Mouse (Mus musculus): ENCODE results near the gene Yap1. TPM values are rescaled to one million over a fixed set of nuclear protein-coding genes. Genes with fewer than 3 reads are reported as not detected.

The Yap1 gene
- polyA plus RNA-seq, 1 experiment from 2014 or later = 66.6 TPM

- ATAC-seq (ENCODE audit: insufficient number of reproducible peaks, insufficient read depth, low FRiP score, low TSS enrichment) = no peak
- H3K9me3 ChIP-seq = no peaks in the 10 kb centered on the region
- no peaks in the 10 kb centered on the region for H3K27me3 ChIP-seq
- peaks cover 6% of the 10 kb centered on the region for H3K4me1 ChIP-seq
- 81% methylated on average over 1 of the region's 1 CpGs for WGBS
- no peak overlapping the region for H3K4me2 ChIP-seq (replicated peaks)
- H3K9ac ChIP-seq = no peak overlapping the region
- no peak overlapping the region for H3K4me3 ChIP-seq
- H3K27ac ChIP-seq = no peak overlapping the region
- H3K36me3 ChIP-seq = peaks cover 28% of the 10 kb centered on the region
Observed at GRCm38 (mm10) chr9:7967980-7968379, 36.4 kb downstream of the Yap1 start.

- Histone ChIP-seq H3K27me3 (no peaks in the 10 kb centered on the region), H3K27ac (no peak overlapping the region), H3K4me3 (no peak overlapping the region), H3K9me3 (no peaks in the 10 kb centered on the region), H3K4me2 (replicated peaks) (no peak overlapping the region), H3K36me3 (peaks cover 18% of the 10 kb centered on the region), H3K4me1 (peaks cover 29% of the 10 kb centered on the region), H3K9ac (no peak overlapping the region)
- ATAC-seq (ENCODE audit: insufficient number of reproducible peaks, insufficient read depth, low FRiP score, low TSS enrichment) = no peak
- WGBS = 76% methylated on average over 3 of the region's 3 CpGs
Observed at GRCm38 (mm10) chr9:7965590-7965989, 38.8 kb downstream of the Yap1 start.

- peaks cover 44% of the 10 kb centered on the region for H3K4me1 ChIP-seq
- no peak overlapping the region for H3K4me3 ChIP-seq
- H3K27me3 ChIP-seq = no peaks in the 10 kb centered on the region
- H3K36me3 ChIP-seq = peaks cover 18% of the 10 kb centered on the region
- no peak overlapping the region for H3K4me2 ChIP-seq (replicated peaks)
- no peak for ATAC-seq (ENCODE audit: insufficient number of reproducible peaks, insufficient read depth, low FRiP score, low TSS enrichment)
- H3K9ac ChIP-seq = no peak overlapping the region
- H3K9me3 ChIP-seq = no peaks in the 10 kb centered on the region
- 86% methylated on average over 2 of the region's 2 CpGs for WGBS
- no peak overlapping the region for H3K27ac ChIP-seq
Observed at GRCm38 (mm10) chr9:7963867-7964266, 40.5 kb downstream of the Yap1 start.

GRCm38 (mm10) chr9:7962915-7963314 lies 41.5 kb downstream of the Yap1 start:
- Histone ChIP-seq H3K9ac (no peak overlapping the region), H3K4me1 (peaks cover 44% of the 10 kb centered on the region), H3K9me3 (no peaks in the 10 kb centered on the region), H3K4me3 (no peak overlapping the region), H3K4me2 (replicated peaks) (no peak overlapping the region), H3K27me3 (no peaks in the 10 kb centered on the region), H3K27ac (no peak overlapping the region; the same call in 1 of the 2 replicates), H3K36me3 (peaks cover 15% of the 10 kb centered on the region)
- no peak for ATAC-seq (ENCODE audit: insufficient number of reproducible peaks, insufficient read depth, low FRiP score, low TSS enrichment)
- 74% methylated on average over 7 of the region's 7 CpGs for WGBS

- no peaks in the 10 kb centered on the region for H3K9me3 ChIP-seq
- no peak overlapping the region for H3K9ac ChIP-seq
- peak overlapping the region; percentile 89 for H3K27ac ChIP-seq
- H3K4me2 ChIP-seq (replicated peaks) = 0 out of 2 replicates have a peak overlapping the region, but pooled peaks have one; percentile 2
- 15% methylated on average over 21 of the region's 21 CpGs for WGBS
- no peak for ATAC-seq (ENCODE audit: insufficient number of reproducible peaks, insufficient read depth, low FRiP score, low TSS enrichment)
- H3K36me3 ChIP-seq = peaks cover 9% of the 10 kb centered on the region
- no peak overlapping the region for H3K4me3 ChIP-seq
- peaks cover 44% of the 10 kb centered on the region for H3K4me1 ChIP-seq
- no peaks in the 10 kb centered on the region for H3K27me3 ChIP-seq
Observed at GRCm38 (mm10) chr9:7961366-7962160, 42.8 kb downstream of the Yap1 start.

- H3K36me3 ChIP-seq = peaks cover 8% of the 10 kb centered on the region; the same call in 1 of the 2 replicates
- 21% methylated on average over 8 of the region's 9 CpGs for WGBS
- no peak overlapping the region for H3K4me3 ChIP-seq
- H3K9ac ChIP-seq = no peak overlapping the region
- peak overlapping the region; percentile 22; the same call in 1 of the 2 replicates for H3K4me2 ChIP-seq (replicated peaks)
- peaks cover 44% of the 10 kb centered on the region for H3K4me1 ChIP-seq
- peak overlapping the region; percentile 89 for H3K27ac ChIP-seq
- no peaks in the 10 kb centered on the region for H3K9me3 ChIP-seq
- peak; percentile 87 for ATAC-seq (ENCODE audit: insufficient number of reproducible peaks, insufficient read depth, low FRiP score, low TSS enrichment)
- H3K27me3 ChIP-seq = no peaks in the 10 kb centered on the region
Observed at GRCm38 (mm10) chr9:7960382-7960781, 44.0 kb downstream of the Yap1 start.

- no peak overlapping the region for H3K9ac ChIP-seq
- peaks cover 16% of the 10 kb centered on the region for H3K36me3 ChIP-seq
Observed at GRCm38 (mm10) chr9:7959301-7959700, 45.1 kb downstream of the Yap1 start.

GRCm38 (mm10) chr9:7958025-7958593 lies 46.3 kb downstream of the Yap1 start:
- no peak overlapping the region for H3K27ac ChIP-seq
- WGBS = 57% methylated on average over 6 of the region's 7 CpGs
- peaks cover 23% of the 10 kb centered on the region for H3K36me3 ChIP-seq

More at GRCm38 (mm10) chr9:7959301-7959700, 45.1 kb downstream of the Yap1 start:
- 61% methylated on average over 2 of the region's 2 CpGs for WGBS
- Histone ChIP-seq H3K27me3 (no peaks in the 10 kb centered on the region), H3K4me1 (peaks cover 44% of the 10 kb centered on the region), H3K4me3 (no peak overlapping the region), H3K4me2 (replicated peaks) (no peak overlapping the region), H3K9me3 (no peaks in the 10 kb centered on the region), H3K27ac (peak overlapping the region; percentile 89)
- no peak for ATAC-seq (ENCODE audit: insufficient number of reproducible peaks, insufficient read depth, low FRiP score, low TSS enrichment)

GRCm38 (mm10) chr9:7957407-7957806 lies 47.0 kb downstream of the Yap1 start:
- no peak for ATAC-seq (ENCODE audit: insufficient number of reproducible peaks, insufficient read depth, low FRiP score, low TSS enrichment)
- Histone ChIP-seq H3K9ac (no peak overlapping the region), H3K4me3 (no peak overlapping the region), H3K27ac (no peak overlapping the region), H3K36me3 (peaks cover 30% of the 10 kb centered on the region), H3K27me3 (no peaks in the 10 kb centered on the region), H3K9me3 (no peaks in the 10 kb centered on the region), H3K4me2 (replicated peaks) (no peak overlapping the region), H3K4me1 (peaks cover 32% of the 10 kb centered on the region)
- 88% methylated on average over 2 of the region's 2 CpGs for WGBS

More at GRCm38 (mm10) chr9:7958025-7958593, 46.3 kb downstream of the Yap1 start:
- ATAC-seq (ENCODE audit: insufficient number of reproducible peaks, insufficient read depth, low FRiP score, low TSS enrichment) = no peak
- Histone ChIP-seq H3K4me2 (replicated peaks) (no peak overlapping the region), H3K4me1 (peaks cover 39% of the 10 kb centered on the region), H3K27me3 (no peaks in the 10 kb centered on the region), H3K9ac (no peak overlapping the region), H3K9me3 (no peaks in the 10 kb centered on the region), H3K4me3 (no peak overlapping the region)

- Histone ChIP-seq H3K36me3 (peaks cover 38% of the 10 kb centered on the region), H3K27me3 (no peaks in the 10 kb centered on the region), H3K9me3 (no peaks in the 10 kb centered on the region), H3K4me2 (replicated peaks) (no peak overlapping the region), H3K4me1 (peaks cover 22% of the 10 kb centered on the region), H3K4me3 (no peak overlapping the region), H3K27ac (no peak overlapping the region), H3K9ac (no peak overlapping the region)
- WGBS = 81% methylated on average over 8 of the region's 8 CpGs
- no peak for ATAC-seq (ENCODE audit: insufficient number of reproducible peaks, insufficient read depth, low FRiP score, low TSS enrichment)
Observed at GRCm38 (mm10) chr9:7956400-7956799, 48.0 kb downstream of the Yap1 start.

- H3K4me2 ChIP-seq (replicated peaks) = no peak overlapping the region
- no peak for ATAC-seq (ENCODE audit: insufficient number of reproducible peaks, insufficient read depth, low FRiP score, low TSS enrichment)
- H3K36me3 ChIP-seq = peaks cover 69% of the 10 kb centered on the region
- no peak overlapping the region for H3K4me3 ChIP-seq
- H3K27ac ChIP-seq = no peak overlapping the region
- H3K9me3 ChIP-seq = no peaks in the 10 kb centered on the region
- no peaks in the 10 kb centered on the region; the same call in 1 of the 2 replicates for H3K4me1 ChIP-seq
- 84% methylated on average over 5 of the region's 5 CpGs for WGBS
- H3K9ac ChIP-seq = no peak overlapping the region
- H3K27me3 ChIP-seq = no peaks in the 10 kb centered on the region
Observed at GRCm38 (mm10) chr9:7952886-7953285, 51.5 kb downstream of the Yap1 start.

- Histone ChIP-seq H3K4me2 (replicated peaks) (no peak overlapping the region), H3K4me1 (no peaks in the 10 kb centered on the region), H3K36me3 (peaks cover 77% of the 10 kb centered on the region), H3K4me3 (no peak overlapping the region), H3K9me3 (no peaks in the 10 kb centered on the region), H3K27me3 (no peaks in the 10 kb centered on the region), H3K9ac (no peak overlapping the region), H3K27ac (no peak overlapping the region)
- ATAC-seq (ENCODE audit: insufficient number of reproducible peaks, insufficient read depth, low FRiP score, low TSS enrichment) = no peak
- 73% methylated on average over 7 of the region's 7 CpGs for WGBS
Observed at GRCm38 (mm10) chr9:7950211-7950644, 54.2 kb downstream of the Yap1 start.

Data from embryonic facial prominence, embryonic 12.5 days (tissue).